Mouse (Mus musculus) liver, embryonic 15.5 days (tissue): ENCODE results near the gene Rin3. TPM values are rescaled to one million over a fixed set of nuclear protein-coding genes. Genes with fewer than 3 reads are reported as not detected.
A peak's percentile ranks its signal among the peaks of the same experiment; 100 is the strongest.

Experiments used
- ATAC-seq: fragments of 200-750 bp; cut with Nextera tagmentation; 2 replicates; pipeline ENCODE4 v1.8.0; 2017; ENCODE audit warnings: moderate number of reproducible peaks, mild to moderate bottlenecking, moderate library complexity; ENCODE audit not compliant: insufficient read depth
- H3K27ac ChIP-seq: fragments of 300-500 bp; sonication (generic); replicated peaks from 2 replicates; pipeline ENCODE4 v1.5.1; 2015; ENCODE audit warnings: mild to moderate bottlenecking, inconsistent platforms
- H3K27me3 ChIP-seq: fragments of 300-500 bp; sonication (generic); 2 replicates; pipeline ENCODE4 v1.6.1; 2015; ENCODE audit warnings: mild to moderate bottlenecking, inconsistent platforms
- H3K36me3 ChIP-seq: fragments of 300-500 bp; sonication (generic); replicated peaks from 2 replicates; pipeline ENCODE4 v1.6.1; 2015; ENCODE audit warnings: moderate library complexity, mild to moderate bottlenecking, inconsistent platforms
- H3K4me1 ChIP-seq: fragments of 300-500 bp; sonication (generic); replicated peaks from 2 replicates; pipeline ENCODE4 v1.6.1; 2015; ENCODE audit warnings: inconsistent platforms
- H3K4me2 ChIP-seq: fragments of 300-500 bp; sonication (generic); 2 replicates; pipeline ENCODE4 v1.6.1; 2015; ENCODE audit warnings: moderate library complexity, mild to moderate bottlenecking, inconsistent platforms
- H3K4me3 ChIP-seq: fragments of 300-500 bp; sonication (generic); replicated peaks from 2 replicates; pipeline ENCODE4 v1.5.1; 2015; ENCODE audit warnings: mild to moderate bottlenecking, inconsistent platforms
- H3K9ac ChIP-seq: fragments of 300-500 bp; sonication (generic); 2 replicates; pipeline ENCODE4 v1.6.1; 2015; ENCODE audit warnings: moderate library complexity, mild to moderate bottlenecking, inconsistent platforms
- H3K9me3 ChIP-seq: fragments of 300-500 bp; sonication (generic); replicated peaks from 2 replicates; pipeline ENCODE4 v1.6.1; 2016; ENCODE audit warnings: inconsistent platforms
- WGBS: fragments of 180-500 bp; shearing (Covaris S2); methylation state at CpG from one replicate; pipeline ENCODE4 v1.1.7; 2015; ENCODE audit warnings: mixed read lengths; ENCODE audit not compliant: insufficient replicate concordance; 5-methylcytosine and 5-hydroxymethylcytosine counted together
- polyA plus RNA-seq: library from polyadenylated mRNA; unstranded; fragments of >200 nt; fragmentation: Nextera tagmentation; extraction: Ambion mirVana; gene quantifications from 2 replicates; pipeline ENCODE4 v1.2.1, GENCODE M21; 2015

Gene Rin3
- polyA plus RNA-seq, 1 experiment from 2014 or later: 8.1 TPM

GRCm38 (mm10) chr12:102321064-102321728, 38.3 kb downstream of the Rin3 start:
- Histone ChIP-seq H3K4me3 (no peak overlapping the region), H3K9me3 (no peaks in the 10 kb centered on the region), H3K9ac (no peak overlapping the region), H3K4me1 (peaks cover 15% of the 10 kb centered on the region), H3K4me2 (no peak overlapping the region), H3K27ac (0 out of 2 replicates have a peak overlapping the region, but pooled peaks have one; percentile 14), H3K27me3 (no peaks in the 10 kb centered on the region), H3K36me3 (0 out of 2 replicates have a peak, but pooled peaks cover 3% of the 10 kb centered on the region)
- no peak for ATAC-seq
- 27% methylated on average over 4 of the region's 4 CpGs for WGBS

DNA sequence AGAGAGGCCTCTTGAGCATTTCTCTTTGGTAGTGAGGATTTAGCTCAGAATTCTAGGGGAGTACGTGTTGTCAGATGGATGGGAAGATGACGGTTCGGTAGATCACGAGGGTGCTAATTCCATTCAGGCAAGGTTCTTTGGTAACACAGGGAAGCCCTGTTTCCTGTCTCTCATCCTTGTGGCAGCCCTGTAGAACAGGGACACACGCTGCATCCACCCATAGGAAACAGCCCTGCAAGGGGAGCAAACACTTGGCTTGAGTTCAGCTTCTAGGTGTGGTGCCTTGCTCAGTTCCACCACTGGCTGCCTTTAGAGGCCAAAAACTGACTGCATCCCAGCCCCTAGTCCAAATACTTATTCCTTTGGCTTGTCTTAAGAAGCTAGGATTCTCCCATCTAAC, 39.0 kb downstream of the Rin3 start:
- WGBS: 69% methylated on average over 5 of the region's 5 CpGs
- H3K27me3 ChIP-seq: no peaks in the 10 kb centered on the region
- H3K9me3 ChIP-seq: no peaks in the 10 kb centered on the region
- no peak overlapping the region for H3K4me2 ChIP-seq
- no peak overlapping the region for H3K4me3 ChIP-seq
- no peak overlapping the region for H3K27ac ChIP-seq
- H3K9ac ChIP-seq: no peak overlapping the region
- no peak for ATAC-seq
- peaks cover 15% of the 10 kb centered on the region for H3K4me1 ChIP-seq
- 0 out of 2 replicates have a peak, but pooled peaks cover 7% of the 10 kb centered on the region for H3K36me3 ChIP-seq

GRCm38 (mm10) chr12:102323392-102323791, 40.5 kb downstream of the Rin3 start:
- Histone ChIP-seq H3K27ac (no peak overlapping the region), H3K27me3 (no peaks in the 10 kb centered on the region), H3K4me3 (no peak overlapping the region), H3K9ac (no peak overlapping the region), H3K4me1 (peaks cover 15% of the 10 kb centered on the region), H3K36me3 (0 out of 2 replicates have a peak, but pooled peaks cover 9% of the 10 kb centered on the region), H3K4me2 (no peak overlapping the region), H3K9me3 (no peaks in the 10 kb centered on the region)
- 64% methylated on average over 2 of the region's 2 CpGs for WGBS
- ATAC-seq: no peak

DNA sequence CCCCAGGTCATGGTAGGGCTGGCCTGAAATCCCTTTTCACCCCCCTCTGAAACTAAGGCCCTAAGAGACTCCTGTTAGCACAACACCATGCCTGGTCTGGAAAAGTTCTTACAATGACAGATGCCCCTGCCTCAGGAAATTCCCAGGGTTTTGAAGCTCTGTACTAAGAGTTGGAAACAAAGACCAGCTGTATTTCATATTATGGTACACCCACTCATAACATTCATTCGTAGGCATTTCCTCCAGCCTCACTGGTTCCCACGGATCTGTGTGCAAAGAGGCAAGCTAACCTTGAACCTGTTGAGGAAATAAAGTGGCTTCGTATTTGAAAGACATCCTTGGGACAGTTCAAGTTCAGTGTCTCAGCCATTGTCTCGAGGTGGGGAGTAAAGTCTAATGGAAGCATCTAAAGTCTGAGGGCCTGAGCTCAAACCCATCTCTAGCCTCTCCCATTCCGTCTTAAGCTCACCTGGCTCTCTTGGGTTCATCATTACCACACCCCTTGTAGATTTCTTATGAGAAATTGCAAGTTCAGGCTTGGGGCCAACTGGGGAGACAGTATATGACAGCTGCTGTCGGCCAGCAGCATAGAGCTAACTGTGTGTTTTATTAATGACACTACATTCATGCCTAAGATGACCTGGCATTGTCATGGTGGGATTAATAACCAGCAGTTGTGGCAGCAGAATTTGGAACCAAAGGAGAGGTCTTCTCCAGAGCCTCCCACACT, 41.5 kb downstream of the Rin3 start:
- H3K27ac ChIP-seq: no peak overlapping the region

GRCm38 (mm10) chr12:102324886-102325220, 42.0 kb downstream of the Rin3 start:
- ATAC-seq: no peak
- H3K36me3 ChIP-seq: peaks cover 15% of the 10 kb centered on the region; the same call in 1 of the 2 replicates
- no peaks in the 10 kb centered on the region for H3K27me3 ChIP-seq
- H3K9ac ChIP-seq: no peak overlapping the region
- WGBS: 72% methylated on average over 2 of the region's 2 CpGs
- H3K4me2 ChIP-seq: no peak overlapping the region
- H3K9me3 ChIP-seq: no peaks in the 10 kb centered on the region
- no peak overlapping the region for H3K27ac ChIP-seq
- H3K4me1 ChIP-seq: peaks cover 12% of the 10 kb centered on the region
- no peak overlapping the region for H3K4me3 ChIP-seq

More for the DNA sequence above, 41.5 kb downstream of the Rin3 start:
- Histone ChIP-seq H3K36me3 (0 out of 2 replicates have a peak, but pooled peaks cover 12% of the 10 kb centered on the region), H3K4me2 (no peak overlapping the region), H3K4me1 (peaks cover 15% of the 10 kb centered on the region), H3K9me3 (no peaks in the 10 kb centered on the region), H3K9ac (no peak overlapping the region), H3K4me3 (no peak overlapping the region), H3K27me3 (no peaks in the 10 kb centered on the region)
- ATAC-seq: no peak
- WGBS: 53% methylated on average over 6 of the region's 6 CpGs

DNA sequence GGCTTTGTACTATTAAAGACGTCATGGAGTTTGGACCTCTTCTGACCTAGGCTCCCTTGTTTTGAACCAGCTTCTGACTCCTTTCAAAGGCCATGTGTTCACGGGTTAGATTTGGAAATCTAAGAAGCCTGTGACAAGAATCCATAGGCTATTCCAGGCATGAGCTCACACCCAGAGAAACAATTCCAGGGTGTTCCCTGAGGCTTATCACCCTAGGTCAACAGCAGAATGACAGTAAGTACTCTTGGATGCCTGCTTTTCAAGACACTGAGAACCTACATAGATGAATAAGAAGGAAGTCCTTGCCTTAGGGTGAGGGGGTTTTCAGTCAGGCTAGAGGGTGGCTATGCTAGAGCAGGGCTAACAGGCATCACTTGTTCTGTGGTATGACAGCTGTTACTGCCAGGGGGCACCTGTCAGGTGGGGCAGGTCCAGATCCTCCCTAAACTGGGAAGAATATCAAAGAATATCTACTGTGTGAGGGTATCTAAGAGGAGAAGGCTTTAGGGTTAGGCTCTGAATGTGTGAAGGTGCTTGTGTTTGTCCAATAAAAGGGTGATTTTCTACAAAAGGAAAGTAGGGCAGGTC, 44.0 kb downstream of the Rin3 start:
- H3K36me3 ChIP-seq: peaks cover 16% of the 10 kb centered on the region; the same call in 1 of the 2 replicates
- H3K4me3 ChIP-seq: no peak overlapping the region
- no peak overlapping the region for H3K4me2 ChIP-seq
- H3K27ac ChIP-seq: no peak overlapping the region
- ATAC-seq: no peak
- H3K4me1 ChIP-seq: no peaks in the 10 kb centered on the region; the same call in 1 of the 2 replicates
- H3K27me3 ChIP-seq: no peaks in the 10 kb centered on the region
- H3K9me3 ChIP-seq: no peaks in the 10 kb centered on the region
- WGBS: 64% methylated on average over 2 of the region's 2 CpGs
- no peak overlapping the region for H3K9ac ChIP-seq

GRCm38 (mm10) chr12:102327525-102327924, 44.7 kb downstream of the Rin3 start:
- Histone ChIP-seq H3K9ac (no peak overlapping the region), H3K4me1 (no peaks in the 10 kb centered on the region), H3K36me3 (peaks cover 16% of the 10 kb centered on the region; the same call in 1 of the 2 replicates), H3K4me2 (no peak overlapping the region), H3K9me3 (no peaks in the 10 kb centered on the region), H3K4me3 (no peak overlapping the region), H3K27me3 (no peaks in the 10 kb centered on the region), H3K27ac (no peak overlapping the region)
- WGBS: 65% methylated on average over 4 of the region's 4 CpGs
- no peak for ATAC-seq

DNA sequence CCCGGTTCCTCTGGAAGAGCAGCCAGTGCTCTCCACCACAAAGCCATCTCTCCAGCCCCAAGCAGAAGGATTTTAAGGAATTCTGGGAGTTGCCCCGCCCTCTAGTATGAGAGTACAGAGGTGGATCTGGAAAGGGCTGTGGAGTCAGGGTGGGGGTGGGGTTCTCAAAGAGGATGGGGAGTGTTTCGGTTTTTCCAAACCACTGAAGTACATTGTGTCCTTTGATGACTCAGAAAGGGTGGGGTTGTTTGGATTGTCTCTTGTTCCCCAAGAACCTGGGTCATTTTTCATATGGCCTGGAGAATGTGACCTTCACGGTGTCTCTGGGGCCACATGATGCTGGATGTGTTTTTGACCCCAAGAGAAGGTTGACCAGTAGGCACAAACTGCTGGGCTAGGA, 45.2 kb downstream of the Rin3 start:
- no peak for ATAC-seq
- H3K4me1 ChIP-seq: no peaks in the 10 kb centered on the region
- WGBS: 61% methylated on average over 4 of the region's 4 CpGs
- no peak overlapping the region for H3K4me3 ChIP-seq
- peaks cover 16% of the 10 kb centered on the region; the same call in 1 of the 2 replicates for H3K36me3 ChIP-seq
- no peaks in the 10 kb centered on the region for H3K9me3 ChIP-seq
- no peaks in the 10 kb centered on the region for H3K27me3 ChIP-seq
- no peak overlapping the region for H3K9ac ChIP-seq
- no peak overlapping the region for H3K27ac ChIP-seq
- no peak overlapping the region for H3K4me2 ChIP-seq

GRCm38 (mm10) chr12:102330188-102330587, 47.3 kb downstream of the Rin3 start:
- ATAC-seq: no peak
- 63% methylated on average over 4 of the region's 4 CpGs for whole genome bisulfite sequencing
- Histone ChIP-seq H3K27me3 (no peaks in the 10 kb centered on the region), H3K36me3 (peaks cover 16% of the 10 kb centered on the region; the same call in 1 of the 2 replicates), H3K27ac (no peak overlapping the region), H3K9ac (no peak overlapping the region), H3K4me3 (no peak overlapping the region), H3K4me1 (no peaks in the 10 kb centered on the region), H3K4me2 (no peak overlapping the region), H3K9me3 (no peaks in the 10 kb centered on the region)

DNA sequence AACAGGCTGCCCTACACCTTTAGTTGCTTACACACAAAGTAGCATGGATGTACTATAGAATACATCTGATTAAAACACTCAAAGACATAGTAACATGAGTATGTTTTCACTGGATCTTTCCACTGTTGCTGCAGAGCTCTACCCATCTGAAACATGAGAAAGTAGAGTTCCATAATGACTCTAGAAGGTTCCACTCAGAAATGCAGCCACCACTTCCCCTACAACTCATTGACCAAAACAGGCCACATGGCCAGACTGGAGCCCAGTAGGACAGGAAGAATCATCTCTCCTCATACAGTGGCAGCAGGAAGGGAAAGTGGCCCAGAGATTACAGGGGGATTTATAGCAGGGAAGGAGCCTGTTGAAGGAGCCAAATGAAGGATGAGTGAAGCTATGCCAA, 47.9 kb downstream of the Rin3 start:
- Histone ChIP-seq H3K27me3 (no peaks in the 10 kb centered on the region), H3K4me1 (no peaks in the 10 kb centered on the region), H3K9ac (no peak overlapping the region), H3K36me3 (peaks cover 14% of the 10 kb centered on the region; the same call in 1 of the 2 replicates), H3K9me3 (no peaks in the 10 kb centered on the region), H3K27ac (no peak overlapping the region), H3K4me2 (no peak overlapping the region), H3K4me3 (no peak overlapping the region)
- no peak for ATAC-seq

DNA sequence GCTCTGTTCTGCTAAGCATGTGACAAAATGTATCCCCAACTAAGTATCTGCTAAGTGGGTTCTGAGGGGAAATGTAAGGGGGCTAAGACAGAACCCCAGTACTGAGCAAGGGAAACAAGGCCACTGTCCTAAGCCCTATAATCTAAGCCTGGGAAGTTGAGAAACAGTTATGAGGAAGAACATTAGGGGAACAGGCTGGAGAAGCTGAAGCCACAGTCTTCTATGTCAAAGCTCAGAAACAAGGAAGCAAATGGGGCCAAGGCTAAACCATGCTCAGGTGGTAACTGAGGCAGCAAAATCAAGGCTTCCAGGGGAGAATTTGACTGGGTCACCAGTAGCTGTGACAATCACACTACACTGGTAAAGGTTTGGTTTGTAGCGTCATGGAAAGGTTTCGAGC, 50.3 kb downstream of the Rin3 start:
- H3K4me3 ChIP-seq: no peak overlapping the region
- 61% methylated on average over 2 of the region's 2 CpGs for WGBS
- H3K27me3 ChIP-seq: no peaks in the 10 kb centered on the region
- H3K27ac ChIP-seq: no peak overlapping the region
- H3K4me2 ChIP-seq: no peak overlapping the region
- H3K36me3 ChIP-seq: peaks cover 7% of the 10 kb centered on the region; the same call in 1 of the 2 replicates
- H3K4me1 ChIP-seq: no peaks in the 10 kb centered on the region
- no peak overlapping the region for H3K9ac ChIP-seq
- H3K9me3 ChIP-seq: no peaks in the 10 kb centered on the region
- no peak for ATAC-seq
